ENCODE assay signal across 16 mouse cellular contexts in the genomic region with DNA sequence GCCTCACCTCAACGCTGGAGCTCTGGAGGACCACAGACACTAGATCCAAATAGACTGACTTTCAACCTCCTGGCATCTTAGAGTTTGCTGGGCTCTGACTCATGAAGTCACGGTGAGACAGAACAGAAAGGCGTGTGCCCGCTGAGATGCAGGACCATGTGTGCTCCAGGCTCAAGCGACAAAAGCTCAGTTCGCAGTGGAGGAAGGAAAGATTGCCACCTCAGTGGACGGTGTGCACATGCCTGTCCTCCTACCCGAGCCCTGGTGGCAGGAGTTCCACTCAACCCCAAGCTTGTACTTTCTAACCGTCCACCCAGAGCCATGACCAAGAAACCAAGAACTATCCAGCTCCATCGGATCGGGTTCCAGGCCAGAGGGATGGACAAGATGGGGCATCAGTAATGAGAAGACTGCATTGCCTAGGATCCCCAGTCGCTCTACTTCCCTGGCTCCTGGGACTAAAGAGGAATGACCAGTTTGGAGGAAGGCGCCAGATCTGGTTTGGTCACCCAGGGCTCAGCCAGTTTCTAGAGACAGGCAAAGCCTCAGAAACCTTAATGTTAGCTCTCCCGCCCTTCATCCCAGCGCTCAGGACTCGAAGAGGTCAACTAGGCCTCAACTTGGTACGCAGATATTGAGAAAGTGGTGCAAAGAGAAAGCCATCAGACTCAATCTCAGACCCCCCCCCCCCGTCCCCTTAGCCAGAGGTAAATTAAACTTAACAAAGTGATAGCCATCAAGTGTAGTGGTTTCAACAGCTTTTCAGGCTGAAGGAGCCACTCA. TPM values are rescaled to one million over a fixed set of nuclear protein-coding genes. Genes with fewer than 3 reads are reported as not detected.
A peak's percentile ranks its signal among the peaks of the same experiment; 100 is the strongest.
DNase-seq lines count a peak whose midpoint lies in the region; ATAC-seq and TF ChIP-seq lines count a peak whose summit lies in the region.
"Had no signal": no experiment of that assay in that cellular context is flagged by ENCODE, and none has a peak within 500 bp of the region (broad histone marks: within the 10 kb centered on the region; RNA-seq: fewer than 3 reads in every experiment).

No protein-coding gene starts in this region.

- no peak overlapping the region for H3K4me2 ChIP-seq in embryonic facial prominence, embryonic 11.5 days (ENCODE audit: low read depth, low read length)
- no peak overlapping the region for H3K4me2 ChIP-seq in limb, embryonic 11.5 days (ENCODE audit: low read depth, severe bottlenecking)
- H3K4me2 ChIP-seq in neural tube, embryonic 13.5 days, result peak overlapping the region; percentile 31; the same call in 1 of the 2 replicates

- H3K27ac ChIP-seq in heart, embryonic 10.5 days, result no peak overlapping the region
- no peak overlapping the region for H3K27ac ChIP-seq in embryonic facial prominence, embryonic 11.5 days (replicated peaks; ENCODE audit: low read depth, low read length)
- no peak overlapping the region for H3K27ac ChIP-seq in limb, embryonic 11.5 days (replicated peaks; ENCODE audit: low read depth, low read length)
- 0 out of 2 replicates have a peak overlapping the region, but pooled peaks have one; percentile 9 for H3K27ac ChIP-seq in neural tube, embryonic 13.5 days (replicated peaks)
- H3K27ac ChIP-seq: kidney, postnatal 0 days; liver, embryonic 13.5 days had no signal

- WGBS in heart, embryonic 10.5 days, result 9% methylated on average over 18 of the region's 18 CpGs
- WGBS in embryonic facial prominence, embryonic 11.5 days, result 6% methylated on average over 18 of the region's 18 CpGs
- WGBS in limb, embryonic 11.5 days, result 4% methylated on average over 18 of the region's 18 CpGs
- WGBS in neural tube, embryonic 13.5 days, result 15% methylated on average over 18 of the region's 18 CpGs
- 47% methylated on average over 18 of the region's 18 CpGs for WGBS in lung, adult 2 months

- no peak overlapping the region for H3K9ac ChIP-seq in embryonic facial prominence, embryonic 11.5 days (replicated peaks; ENCODE audit: low read length)
- H3K9ac ChIP-seq in limb, embryonic 11.5 days (ENCODE audit: low read length), result no peak overlapping the region
- peak overlapping the region; percentile 22; the same call in 1 of the 2 replicates for H3K9ac ChIP-seq in neural tube, embryonic 13.5 days
- H3K9ac ChIP-seq: liver, embryonic 13.5 days had no signal

- no peaks in the 10 kb centered on the region for H3K9me3 ChIP-seq in heart, embryonic 10.5 days
- H3K9me3 ChIP-seq in embryonic facial prominence, embryonic 11.5 days (replicated peaks; ENCODE audit: control insufficient read depth, low read length), result no peaks in the 10 kb centered on the region
- H3K9me3 ChIP-seq in limb, embryonic 11.5 days (ENCODE audit: control insufficient read depth, low read length), result no peaks in the 10 kb centered on the region
- H3K9me3 ChIP-seq in neural tube, embryonic 13.5 days, result no peaks in the 10 kb centered on the region
- H3K9me3 ChIP-seq: liver, embryonic 13.5 days had no signal

- DNase-seq in heart, embryonic 10.5 days (ENCODE audit: low spot score), result peak; percentile 75
- no peak for DNase-seq in heart, postnatal 36 days
- peak; percentile 18 for DNase-seq in embryonic facial prominence, embryonic 11.5 days (ENCODE audit: low spot score)
- peak; percentile 50 for DNase-seq in limb, embryonic 11.5 days (ENCODE audit: low spot score)
- no peak for DNase-seq in lung, adult 18-20 months
- DNase-seq in lung, adult 2 months, result no peak
- DNase-seq: adrenal gland, postnatal 10 days; heart, adult 18-20 months; liver, embryonic 13.5 days; lung, postnatal 36 days; right cerebral cortex, postnatal 14 days; thymus, postnatal 4 days had no signal

- peaks cover 36% of the 10 kb centered on the region for H3K4me1 ChIP-seq in heart, embryonic 10.5 days
- H3K4me1 ChIP-seq in embryonic facial prominence, embryonic 11.5 days (ENCODE audit: control insufficient read depth, insufficient read depth, low read length), result peaks cover 3% of the 10 kb centered on the region; the same call in 1 of the 2 replicates
- no peaks in the 10 kb centered on the region; the same call in 1 of the 2 replicates for H3K4me1 ChIP-seq in limb, embryonic 11.5 days (ENCODE audit: control insufficient read depth, insufficient read depth, low read length)
- peaks cover 31% of the 10 kb centered on the region for H3K4me1 ChIP-seq in neural tube, embryonic 13.5 days (replicated peaks)
- H3K4me1 ChIP-seq in lung, adult 2 months (ENCODE audit: control insufficient read depth, insufficient read depth, low read length), result peaks cover 12% of the 10 kb centered on the region; the same call in 1 of the 2 replicates

- TF ChIP-seq POLR2A in lung, adult 2 months (IDR thresholded peaks at IDR 0.05; ENCODE audit: borderline replicate concordance, extremely low read depth, low read depth, low read length), result no peak

- no peak overlapping the region for H3K4me3 ChIP-seq in heart, embryonic 10.5 days
- no peak overlapping the region for H3K4me3 ChIP-seq in embryonic facial prominence, embryonic 11.5 days (ENCODE audit: low read depth, low read length)
- no peak overlapping the region for H3K4me3 ChIP-seq in limb, embryonic 11.5 days (ENCODE audit: low read depth, low read length)
- peak overlapping the region; percentile 15; the same call in 1 of the 2 replicates for H3K4me3 ChIP-seq in neural tube, embryonic 13.5 days
- no peak overlapping the region for H3K4me3 ChIP-seq in lung, adult 2 months (replicated peaks; ENCODE audit: extremely low read depth, low read depth, low read length)
- H3K4me3 ChIP-seq: liver, embryonic 13.5 days had no signal

- no peak for ATAC-seq in embryonic facial prominence, embryonic 11.5 days (replicated peaks; ENCODE audit: insufficient number of reproducible peaks, low FRiP score, low TSS enrichment, low read depth)
- no peak for ATAC-seq in limb, embryonic 11.5 days (ENCODE audit: insufficient number of reproducible peaks, low FRiP score, low TSS enrichment, low read depth)
- ATAC-seq in neural tube, embryonic 13.5 days (ENCODE audit: low read depth), result no peak
- ATAC-seq in cerebellum, adult (ENCODE audit: insufficient number of reproducible peaks, low FRiP score, low TSS enrichment), result no peak

- H3K27me3 ChIP-seq in heart, embryonic 10.5 days (ENCODE audit: insufficient read depth, poor library complexity, severe bottlenecking), result peaks cover 91% of the 10 kb centered on the region
- peaks cover 71% of the 10 kb centered on the region for H3K27me3 ChIP-seq in embryonic facial prominence, embryonic 11.5 days (ENCODE audit: control insufficient read depth, insufficient read depth, low read length)
- peaks cover 81% of the 10 kb centered on the region for H3K27me3 ChIP-seq in limb, embryonic 11.5 days (ENCODE audit: control insufficient read depth, insufficient read depth, low read length)
- H3K27me3 ChIP-seq in neural tube, embryonic 13.5 days, result peaks cover 95% of the 10 kb centered on the region

- intact Hi-C loops in heart, postnatal 36 days (cut with DNase I), result loop anchor here (10.0 kb wide), 1 partner anchor 347 kb away; no protein-coding TSS in a partner anchor

- no peaks in the 10 kb centered on the region for H3K36me3 ChIP-seq in heart, embryonic 10.5 days
- no peaks in the 10 kb centered on the region for H3K36me3 ChIP-seq in embryonic facial prominence, embryonic 11.5 days (replicated peaks; ENCODE audit: control insufficient read depth, insufficient read depth, low read depth, low read length)
- no peaks in the 10 kb centered on the region for H3K36me3 ChIP-seq in limb, embryonic 11.5 days (ENCODE audit: control insufficient read depth, insufficient read depth, low read length)
- no peaks in the 10 kb centered on the region for H3K36me3 ChIP-seq in neural tube, embryonic 13.5 days
- H3K36me3 ChIP-seq: liver, embryonic 13.5 days had no signal

- TF ChIP-seq CTCF in lung, adult 2 months (IDR thresholded peaks at IDR 0.05; ENCODE audit: insufficient read depth, low read length), result no peak

RNA-seq across cellular contexts. Expression of gene Nkx2-2, which starts 11.9 kb away (rescaled TPM):
- 0.08 TPM in 1 of 2 replicates, not detected in the other for polyA plus RNA-seq in heart, embryonic 10.5 days (2016; fragmentation: Nextera tagmentation; extraction: Ambion mirVana)
- not detected for total RNA-seq in heart, postnatal 36 days (2021)
- 2.8 and 4.2 TPM in 2 replicates for polyA plus RNA-seq in embryonic facial prominence, embryonic 11.5 days (2014; fragmentation: Nextera tagmentation; extraction: Ambion mirVana)
- polyA plus RNA-seq in limb, embryonic 11.5 days (2014; fragmentation: Nextera tagmentation; extraction: Ambion mirVana), result 0.07 TPM in 1 of 2 replicates, not detected in the other
- polyA plus RNA-seq in neural tube, embryonic 13.5 days (2015; fragmentation: Nextera tagmentation; extraction: Ambion mirVana), result 2.5 and 4.5 TPM in 2 replicates
- polyA plus RNA-seq in lung, adult 2 months (2012; rRNA removed), result not detected in 2 replicates
- total RNA-seq: adrenal gland, postnatal 10 days; heart, adult 18-20 months had no signal
- polyA plus RNA-seq: C2C12; kidney, postnatal 0 days; liver, embryonic 13.5 days had no signal

Comparison
In these comparisons a context has a peak if more than half of its experiments do, and no peak if none do; other contexts are left out.
1. DNase-seq: peak in heart, embryonic 10.5 days (single experiment), embryonic facial prominence, embryonic 11.5 days (single experiment) and limb, embryonic 11.5 days (single experiment); none in heart, postnatal 36 days (0 of 2), lung, adult 18-20 months (0 of 2) and lung, adult 2 months (single experiment).